Mouse (Mus musculus): ENCODE measurements at regions not wholly inside any gene's neighbourhood (a gene's known extent, or its start where the extent isn't known, plus 50 kb on each side); places are given as distances from the start of the nearest gene placed in this dataset.

DNA sequence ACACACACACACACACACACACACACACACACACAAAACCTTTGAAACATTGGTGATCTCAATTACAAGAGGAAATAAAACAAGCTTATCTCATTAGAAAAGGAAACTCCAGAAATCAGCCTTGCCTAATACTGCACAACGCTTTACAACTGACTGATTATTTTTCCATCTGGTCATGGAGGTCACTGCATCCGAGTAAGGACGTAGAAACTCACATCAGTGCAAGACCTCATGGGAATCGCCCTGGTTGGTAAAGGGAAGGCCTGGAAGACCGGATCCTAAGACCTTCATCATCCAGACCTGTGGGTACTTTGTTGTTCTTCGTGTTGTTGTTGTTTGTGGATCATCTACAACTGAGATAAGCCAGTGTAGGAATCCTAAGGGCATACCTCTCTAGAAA, 77.8 kb upstream of the Sestd1 start:
- no peak for DNase-seq (ENCODE audit: low spot score)
- H3K4me2 ChIP-seq (ENCODE audit: low read depth, low read length, severe bottlenecking), result no peak overlapping the region

DNA sequence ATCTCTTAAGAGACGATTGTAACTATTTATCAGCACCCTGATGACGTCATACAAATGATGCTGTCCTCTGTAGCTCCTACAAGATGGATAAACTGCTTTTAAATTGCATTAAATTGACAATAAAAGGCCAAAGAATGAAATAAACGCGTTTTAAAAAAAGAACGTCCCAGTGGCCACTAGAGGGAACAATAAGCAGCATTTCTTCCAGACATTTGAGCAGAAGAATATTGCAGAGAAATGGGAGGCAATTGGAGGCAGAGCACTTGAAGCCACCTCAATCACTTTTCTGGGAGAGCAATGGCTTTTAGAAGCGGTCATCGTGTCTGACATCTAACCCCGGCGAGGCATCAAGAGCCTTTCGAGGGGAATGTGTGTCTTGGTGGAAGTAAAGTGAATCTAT, 76.4 kb upstream of the Sestd1 start:
- no peak for ATAC-seq (replicated peaks; ENCODE audit: low FRiP score)
- no peak overlapping the region for H3K9ac ChIP-seq (ENCODE audit: low read length)
- 62% methylated on average over 10 of the region's 10 CpGs for WGBS
- no peaks in the 10 kb centered on the region for H3K9me3 ChIP-seq (ENCODE audit: control insufficient read depth, low read length)
- H3K27ac ChIP-seq (ENCODE audit: low read depth, low read length), result no peak overlapping the region
- no peaks in the 10 kb centered on the region for H3K4me1 ChIP-seq (replicated peaks; ENCODE audit: control insufficient read depth, insufficient read depth, low read length)
- no peaks in the 10 kb centered on the region for H3K27me3 ChIP-seq (ENCODE audit: control insufficient read depth, insufficient read depth, low read length)
- H3K4me2 ChIP-seq (ENCODE audit: low read depth, low read length, severe bottlenecking), result no peak overlapping the region
- no peak overlapping the region for H3K4me3 ChIP-seq (ENCODE audit: low read depth, low read length)
- H3K36me3 ChIP-seq (ENCODE audit: control insufficient read depth, insufficient read depth, low read length), result no peaks in the 10 kb centered on the region
- no peak for DNase-seq (ENCODE audit: low spot score)

More for the DNA sequence above, 77.8 kb upstream of the Sestd1 start:
- WGBS, result 88% methylated on average over 6 of the region's 6 CpGs
- Histone ChIP-seq H3K27me3 (ENCODE audit: control insufficient read depth, insufficient read depth, low read length) (no peaks in the 10 kb centered on the region), H3K27ac (ENCODE audit: low read depth, low read length) (no peak overlapping the region), H3K9ac (ENCODE audit: low read length) (no peak overlapping the region), H3K4me3 (ENCODE audit: low read depth, low read length) (no peak overlapping the region), H3K4me1 (replicated peaks; ENCODE audit: control insufficient read depth, insufficient read depth, low read length) (no peaks in the 10 kb centered on the region), H3K9me3 (ENCODE audit: control insufficient read depth, low read length) (no peaks in the 10 kb centered on the region), H3K36me3 (ENCODE audit: control insufficient read depth, insufficient read depth, low read length) (no peaks in the 10 kb centered on the region)
- ATAC-seq (replicated peaks; ENCODE audit: low FRiP score), result no peak

DNA sequence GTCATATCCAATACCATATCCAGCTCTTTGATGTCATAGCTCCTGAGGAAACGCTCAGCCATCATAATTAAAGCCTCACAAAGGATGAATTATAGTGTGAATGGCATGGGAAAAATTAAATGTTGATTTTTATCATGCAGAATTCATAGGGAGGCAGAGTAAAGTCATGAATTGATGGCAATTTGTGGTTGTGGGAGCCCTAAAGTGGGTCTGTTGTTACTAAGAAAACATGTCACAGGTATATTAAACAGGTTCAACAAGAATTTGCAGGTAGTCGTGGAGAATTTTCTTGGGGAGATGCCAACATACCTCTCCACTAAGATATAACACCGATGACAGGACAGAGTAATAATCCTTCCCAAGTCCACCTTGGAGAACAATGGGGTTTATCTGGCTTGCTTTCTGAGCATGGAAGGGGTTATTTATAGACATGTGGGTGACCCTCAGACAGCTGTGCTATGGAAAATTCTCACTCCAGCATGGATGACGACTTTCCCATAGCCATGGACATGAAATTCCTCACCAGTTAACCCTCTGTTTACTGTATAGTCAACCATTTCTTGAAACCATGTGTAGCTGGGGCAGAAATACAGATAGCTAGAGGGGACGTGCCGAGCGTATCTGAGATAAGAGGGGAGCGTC, 71.7 kb upstream of the Sestd1 start:
- no peak overlapping the region for H3K4me2 ChIP-seq (ENCODE audit: low read depth, low read length, severe bottlenecking)
- no peaks in the 10 kb centered on the region for H3K9me3 ChIP-seq (ENCODE audit: control insufficient read depth, low read length)
- ATAC-seq (replicated peaks; ENCODE audit: low FRiP score) (no peak), DNase-seq (ENCODE audit: low spot score) (no peak)
- H3K27ac ChIP-seq (ENCODE audit: low read depth, low read length), result no peak overlapping the region
- 86% methylated on average over 8 of the region's 8 CpGs for WGBS
- no peaks in the 10 kb centered on the region for H3K4me1 ChIP-seq (replicated peaks; ENCODE audit: control insufficient read depth, insufficient read depth, low read length)
- H3K36me3 ChIP-seq (ENCODE audit: control insufficient read depth, insufficient read depth, low read length), result no peaks in the 10 kb centered on the region
- H3K9ac ChIP-seq (ENCODE audit: low read length), result no peak overlapping the region
- H3K4me3 ChIP-seq (ENCODE audit: low read depth, low read length), result no peak overlapping the region
- no peaks in the 10 kb centered on the region for H3K27me3 ChIP-seq (ENCODE audit: control insufficient read depth, insufficient read depth, low read length)

- no peak for DNase-seq (ENCODE audit: low spot score)
- Histone ChIP-seq H3K9ac (ENCODE audit: low read length) (no peak overlapping the region), H3K27ac (ENCODE audit: low read depth, low read length) (no peak overlapping the region), H3K9me3 (ENCODE audit: control insufficient read depth, low read length) (no peaks in the 10 kb centered on the region), H3K4me3 (ENCODE audit: low read depth, low read length) (no peak overlapping the region), H3K4me2 (ENCODE audit: low read depth, low read length, severe bottlenecking) (no peak overlapping the region), H3K4me1 (replicated peaks; ENCODE audit: control insufficient read depth, insufficient read depth, low read length) (no peaks in the 10 kb centered on the region), H3K36me3 (ENCODE audit: control insufficient read depth, insufficient read depth, low read length) (no peaks in the 10 kb centered on the region), H3K27me3 (ENCODE audit: control insufficient read depth, insufficient read depth, low read length) (no peaks in the 10 kb centered on the region)
- 95% methylated on average over 5 of the region's 5 CpGs for WGBS
- ATAC-seq (replicated peaks; ENCODE audit: low FRiP score), result no peak
Measured at GRCm38 (mm10) chr2:77347027-77347426, 66.6 kb upstream of the Sestd1 start.

DNA sequence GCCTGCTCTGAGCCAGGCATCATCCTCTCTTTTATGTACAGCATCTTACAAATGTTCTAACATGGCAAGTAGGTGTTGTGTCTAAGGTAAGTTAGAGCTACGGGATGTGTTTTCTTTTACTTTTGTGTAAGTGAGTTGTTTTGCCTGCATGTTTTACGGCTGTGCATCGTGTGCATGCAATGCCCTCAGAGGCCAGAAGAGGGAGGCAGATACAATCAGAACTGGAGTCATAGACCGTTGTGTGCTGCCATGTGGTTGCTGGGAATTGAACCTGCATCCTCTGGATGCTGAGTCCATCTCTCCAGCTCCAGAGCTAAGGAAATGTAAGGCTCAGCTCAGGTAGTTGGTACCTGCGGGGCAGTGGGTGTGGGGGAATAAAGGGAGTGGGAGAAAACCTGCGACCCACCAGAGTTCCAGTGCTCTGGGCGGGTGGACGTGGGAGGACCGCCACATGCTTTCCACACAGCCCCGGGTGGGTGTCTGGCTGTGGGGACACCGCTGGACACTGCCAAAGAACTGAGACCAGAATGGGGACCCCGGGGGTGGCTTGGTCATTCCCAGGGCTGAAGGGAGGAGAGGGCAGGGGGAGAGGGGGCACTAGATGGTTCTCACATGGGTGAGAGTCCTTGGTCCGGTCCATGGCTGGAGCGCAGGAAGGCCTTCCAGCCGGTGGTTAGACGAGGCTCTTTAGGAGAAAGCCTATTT, 63.5 kb upstream of the Sestd1 start:
- Histone ChIP-seq H3K36me3 (ENCODE audit: control insufficient read depth, insufficient read depth, low read length) (no peaks in the 10 kb centered on the region), H3K9ac (ENCODE audit: low read length) (no peak overlapping the region), H3K4me2 (ENCODE audit: low read depth, low read length, severe bottlenecking) (no peak overlapping the region), H3K27ac (ENCODE audit: low read depth, low read length) (no peak overlapping the region), H3K4me1 (replicated peaks; ENCODE audit: control insufficient read depth, insufficient read depth, low read length) (no peaks in the 10 kb centered on the region), H3K4me3 (ENCODE audit: low read depth, low read length) (no peak overlapping the region), H3K27me3 (ENCODE audit: control insufficient read depth, insufficient read depth, low read length) (no peaks in the 10 kb centered on the region), H3K9me3 (ENCODE audit: control insufficient read depth, low read length) (no peaks in the 10 kb centered on the region)
- DNase-seq (ENCODE audit: low spot score) (no peak), ATAC-seq (replicated peaks; ENCODE audit: low FRiP score) (0 out of 2 replicates have a peak, but pooled peaks have one; percentile 34)
- 91% methylated on average over 16 of the region's 16 CpGs for WGBS

DNA sequence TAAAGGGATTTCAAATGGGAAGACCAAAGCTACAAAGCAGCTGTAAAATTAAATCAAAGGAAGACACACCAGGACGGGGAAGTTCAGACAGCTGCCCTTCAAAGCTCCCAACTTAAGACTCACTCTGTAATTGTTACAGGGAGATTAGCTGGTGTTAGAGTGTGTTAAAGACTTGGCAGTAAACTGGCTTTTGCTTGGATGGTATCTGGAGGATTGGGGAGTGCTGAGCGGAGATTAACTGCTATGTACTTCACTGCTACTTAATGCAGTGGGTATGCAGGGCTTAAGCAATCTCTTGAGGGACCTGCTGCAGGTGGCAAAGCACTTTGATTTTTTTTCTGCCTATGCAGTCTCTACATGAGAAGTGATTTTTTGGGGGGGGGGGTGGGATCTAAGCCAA, 62.0 kb upstream of the Sestd1 start:
- Histone ChIP-seq H3K9ac (ENCODE audit: low read length) (no peak overlapping the region), H3K4me2 (ENCODE audit: low read depth, low read length, severe bottlenecking) (no peak overlapping the region), H3K27me3 (ENCODE audit: control insufficient read depth, insufficient read depth, low read length) (no peaks in the 10 kb centered on the region), H3K4me1 (replicated peaks; ENCODE audit: control insufficient read depth, insufficient read depth, low read length) (no peaks in the 10 kb centered on the region), H3K4me3 (ENCODE audit: low read depth, low read length) (no peak overlapping the region), H3K36me3 (ENCODE audit: control insufficient read depth, insufficient read depth, low read length) (no peaks in the 10 kb centered on the region), H3K9me3 (ENCODE audit: control insufficient read depth, low read length) (no peaks in the 10 kb centered on the region), H3K27ac (ENCODE audit: low read depth, low read length) (no peak overlapping the region)
- WGBS, result 38% methylated on average over 2 of the region's 2 CpGs
- DNase-seq (ENCODE audit: low spot score) (no peak), ATAC-seq (replicated peaks; ENCODE audit: low FRiP score) (no peak)

DNA sequence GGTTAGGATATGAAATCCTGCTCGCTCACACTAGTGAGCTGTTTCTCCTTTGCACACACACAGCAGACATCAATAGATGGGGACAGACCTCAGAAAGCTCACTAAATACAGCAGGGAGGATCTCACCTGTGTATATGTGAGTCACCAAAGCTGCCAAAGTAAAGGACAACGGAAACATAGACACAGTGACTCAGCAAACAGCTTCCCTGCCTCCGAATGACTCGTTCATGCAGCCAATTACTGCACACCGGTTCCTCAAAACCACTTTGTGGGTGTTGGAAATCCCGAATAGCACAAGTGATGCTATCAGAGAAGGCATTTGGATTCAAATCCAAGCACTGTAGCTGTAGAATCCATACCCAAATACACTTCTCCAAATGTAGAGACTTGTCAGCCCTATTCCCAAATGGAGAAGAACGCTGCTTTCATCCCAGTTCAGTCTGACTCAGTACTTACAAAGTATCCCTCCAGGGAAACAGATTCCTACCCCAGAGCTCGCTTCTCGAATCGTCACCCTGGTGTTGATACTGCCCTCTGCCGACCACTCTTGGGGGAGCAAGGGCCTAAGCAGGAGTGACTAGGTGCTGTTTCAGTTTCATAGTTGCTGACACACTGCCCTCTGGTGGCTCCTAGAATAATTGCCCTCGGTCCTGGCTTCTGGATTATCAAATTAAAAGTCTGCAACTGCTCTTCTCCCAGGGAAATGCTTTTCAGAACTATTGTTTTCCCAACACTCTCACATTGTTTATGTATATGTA, 61.4 kb upstream of the Sestd1 start:
- WGBS, result 51% methylated on average over 12 of the region's 12 CpGs
- H3K4me2 ChIP-seq (ENCODE audit: low read depth, low read length, severe bottlenecking), result no peak overlapping the region
- no peak overlapping the region for H3K27ac ChIP-seq (ENCODE audit: low read depth, low read length)
- H3K36me3 ChIP-seq (ENCODE audit: control insufficient read depth, insufficient read depth, low read length), result no peaks in the 10 kb centered on the region
- H3K27me3 ChIP-seq (ENCODE audit: control insufficient read depth, insufficient read depth, low read length), result no peaks in the 10 kb centered on the region
- no peak overlapping the region for H3K9ac ChIP-seq (ENCODE audit: low read length)
- ATAC-seq (replicated peaks; ENCODE audit: low FRiP score) (peak; percentile 78), DNase-seq (ENCODE audit: low spot score) (peak; percentile 93)
- no peaks in the 10 kb centered on the region for H3K9me3 ChIP-seq (ENCODE audit: control insufficient read depth, low read length)
- no peaks in the 10 kb centered on the region for H3K4me1 ChIP-seq (replicated peaks; ENCODE audit: control insufficient read depth, insufficient read depth, low read length)
- H3K4me3 ChIP-seq (ENCODE audit: low read depth, low read length), result no peak overlapping the region

- H3K9ac ChIP-seq (ENCODE audit: low read length), result no peak overlapping the region
- H3K4me3 ChIP-seq (ENCODE audit: low read depth, low read length), result no peak overlapping the region
- H3K27ac ChIP-seq (ENCODE audit: low read depth, low read length), result no peak overlapping the region
- DNase-seq (ENCODE audit: low spot score) (no peak), ATAC-seq (replicated peaks; ENCODE audit: low FRiP score) (no peak)
- 86% methylated on average over 6 of the region's 6 CpGs for WGBS
- no peaks in the 10 kb centered on the region for H3K36me3 ChIP-seq (ENCODE audit: control insufficient read depth, insufficient read depth, low read length)
- H3K27me3 ChIP-seq (ENCODE audit: control insufficient read depth, insufficient read depth, low read length), result no peaks in the 10 kb centered on the region
- no peaks in the 10 kb centered on the region for H3K9me3 ChIP-seq (ENCODE audit: control insufficient read depth, low read length)
- no peaks in the 10 kb centered on the region for H3K4me1 ChIP-seq (replicated peaks; ENCODE audit: control insufficient read depth, insufficient read depth, low read length)
- no peak overlapping the region for H3K4me2 ChIP-seq (ENCODE audit: low read depth, low read length, severe bottlenecking)
Measured at GRCm38 (mm10) chr2:77340076-77340475, 59.7 kb upstream of the Sestd1 start.

All from forebrain, embryonic 11.5 days (tissue).